Mouse (Mus musculus) megakaryocyte, embryonic 14.5 days (primary cell): ENCODE data around the gene Adk. TPM values are rescaled to one million over a fixed set of nuclear protein-coding genes. Genes with fewer than 3 reads are reported as not detected.

Experiments
- H3K27me3 ChIP-seq: replicated peaks from 2 replicates; pipeline ENCODE3; 2012; ENCODE audit warnings: inconsistent platforms
- H3K36me3 ChIP-seq: replicated peaks from 2 replicates; pipeline ENCODE3; 2012; ENCODE audit warnings: low read length, inconsistent platforms, mixed read lengths
- H3K4me1 ChIP-seq: 2 replicates; pipeline ENCODE4 v1.6.1; 2012; ENCODE audit warnings: inconsistent platforms
- H3K4me3 ChIP-seq: replicated peaks from 2 replicates; pipeline ENCODE3; 2012; ENCODE audit warnings: moderate library complexity, mild to moderate bottlenecking, inconsistent platforms
- H3K9me3 ChIP-seq: 2 replicates; pipeline ENCODE4 v1.6.1; 2012; ENCODE audit warnings: inconsistent platforms
- FLI1 ChIP-seq: IDR thresholded peaks from 2 replicates; pipeline ENCODE4 v1.6.1; 2012; ENCODE audit warnings: low read length, inconsistent platforms, mixed read lengths
- GATA1 ChIP-seq: IDR thresholded peaks from 3 replicates; pipeline ENCODE4 v1.6.1; 2012; ENCODE audit warnings: mixed read lengths, low read length, inconsistent platforms, borderline replicate concordance
- polyA plus RNA-seq: library from polyadenylated mRNA; stranded (reverse); fragments of >175 nt; gene quantifications from 2 replicates; pipeline ENCODE4 v1.2.3, GENCODE M21; 2012; ENCODE audit warnings: low replicate concordance; ENCODE audit not compliant: insufficient read depth

The Adk gene
- polyA plus RNA-seq, 1 experiment = 2.1 TPM

GRCm38 (mm10) chr14:21406946-21407345, 354.6 kb downstream of the Adk start:
- H3K4me1 ChIP-seq = no peaks in the 10 kb centered on the region
- no peaks in the 10 kb centered on the region for H3K27me3 ChIP-seq
- no peak for TF ChIP-seq GATA1
- TF ChIP-seq FLI1 = no peak
- no peak overlapping the region for H3K4me3 ChIP-seq
- H3K36me3 ChIP-seq = no peaks in the 10 kb centered on the region
- no peaks in the 10 kb centered on the region for H3K9me3 ChIP-seq

- TF ChIP-seq GATA1 = no peak
- TF ChIP-seq FLI1 = no peak
- H3K9me3 ChIP-seq = no peaks in the 10 kb centered on the region
- no peaks in the 10 kb centered on the region for H3K36me3 ChIP-seq
- H3K4me3 ChIP-seq = no peak overlapping the region
- no peaks in the 10 kb centered on the region for H3K4me1 ChIP-seq
- no peaks in the 10 kb centered on the region for H3K27me3 ChIP-seq
Measured at GRCm38 (mm10) chr14:21408846-21409245, 356.5 kb downstream of the Adk start.

DNA sequence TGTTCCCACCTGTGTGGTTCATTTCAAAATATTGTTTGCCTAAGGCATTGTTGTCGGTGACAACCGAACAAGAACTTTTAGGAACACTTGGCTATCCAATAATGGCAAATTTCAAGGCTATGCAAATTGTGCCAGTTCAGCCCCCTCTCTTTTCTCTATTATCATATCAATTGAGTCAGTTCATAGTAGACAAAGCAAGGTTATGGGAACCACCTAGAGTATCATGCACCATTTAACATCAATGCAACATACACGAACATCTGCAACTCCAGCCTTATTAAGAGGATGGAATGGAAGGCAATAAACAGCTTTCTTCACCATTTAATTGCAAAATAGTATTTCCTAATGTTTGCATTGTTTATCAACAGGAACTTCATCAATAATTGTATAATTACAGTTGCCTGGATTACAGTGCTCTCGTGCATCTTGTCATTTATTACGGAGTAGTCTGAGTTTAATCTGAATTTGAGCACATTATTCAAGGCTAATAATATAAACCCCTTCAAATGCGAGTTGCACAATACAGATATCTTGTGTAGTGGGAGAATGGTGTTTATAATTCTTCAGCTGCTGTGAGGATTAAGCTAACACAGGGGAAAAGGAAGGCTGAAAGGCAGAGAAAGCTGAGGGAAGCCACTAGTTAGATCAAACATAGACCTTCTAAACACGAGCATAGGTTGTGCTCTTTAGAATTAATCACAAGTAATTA, 358.5 kb downstream of the Adk start:
- H3K27me3 ChIP-seq = no peaks in the 10 kb centered on the region
- H3K9me3 ChIP-seq = no peaks in the 10 kb centered on the region
- no peaks in the 10 kb centered on the region for H3K36me3 ChIP-seq
- TF ChIP-seq FLI1 (no peak), GATA1 (no peak)
- H3K4me3 ChIP-seq = no peak overlapping the region
- H3K4me1 ChIP-seq = no peaks in the 10 kb centered on the region

DNA sequence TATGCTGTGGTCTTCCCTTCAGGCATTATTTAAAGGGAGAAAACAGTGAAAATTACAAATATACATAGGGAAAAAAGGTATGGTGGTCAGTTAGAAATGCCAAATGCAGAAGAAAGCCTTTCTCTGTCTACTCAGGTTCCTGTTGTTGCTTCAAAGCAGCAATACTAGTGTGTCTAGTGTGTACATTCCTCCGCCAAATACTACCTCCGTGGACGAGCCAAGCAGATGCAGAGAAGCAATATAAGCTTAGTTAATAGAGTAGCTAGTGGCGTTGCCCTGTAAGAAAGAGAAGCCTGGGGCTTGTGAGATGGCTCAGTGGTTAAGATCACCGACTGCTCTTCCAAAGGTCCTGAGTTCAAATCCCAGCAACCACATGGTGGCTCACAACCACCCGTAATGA, 359.1 kb downstream of the Adk start:
- TF ChIP-seq FLI1 = no peak
- no peak for TF ChIP-seq GATA1
- H3K27me3 ChIP-seq = no peaks in the 10 kb centered on the region
- H3K4me1 ChIP-seq = no peaks in the 10 kb centered on the region
- H3K4me3 ChIP-seq = no peak overlapping the region
- no peaks in the 10 kb centered on the region for H3K9me3 ChIP-seq
- no peaks in the 10 kb centered on the region for H3K36me3 ChIP-seq

- Histone ChIP-seq H3K36me3 (no peaks in the 10 kb centered on the region), H3K4me3 (no peak overlapping the region), H3K9me3 (no peaks in the 10 kb centered on the region), H3K4me1 (no peaks in the 10 kb centered on the region), H3K27me3 (no peaks in the 10 kb centered on the region)
- TF ChIP-seq FLI1 (no peak), GATA1 (no peak)
Measured at GRCm38 (mm10) chr14:21418332-21418731, 366.0 kb downstream of the Adk start.

DNA sequence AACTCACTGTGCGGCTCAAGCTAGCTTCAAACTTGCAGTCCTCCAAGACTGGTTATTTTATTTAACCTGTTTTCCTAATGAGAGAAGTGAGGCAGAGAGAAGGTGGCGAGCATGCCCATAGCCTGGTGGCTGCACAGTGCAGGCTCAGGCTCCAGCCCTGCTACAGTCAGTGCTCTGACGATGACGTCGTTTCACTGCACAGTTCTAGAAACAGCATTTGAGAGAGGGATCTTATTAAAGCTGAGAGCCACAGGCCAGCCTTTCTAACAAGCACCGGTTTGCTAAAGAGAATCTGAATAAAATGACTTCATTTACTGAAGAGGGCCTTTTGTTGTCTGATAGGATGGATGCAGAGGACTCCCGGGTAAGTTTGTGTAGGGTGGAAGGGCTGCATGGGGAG, 375.0 kb downstream of the Adk start:
- Histone ChIP-seq H3K4me3 (no peak overlapping the region), H3K36me3 (peaks cover 8% of the 10 kb centered on the region), H3K27me3 (no peaks in the 10 kb centered on the region), H3K4me1 (no peaks in the 10 kb centered on the region), H3K9me3 (no peaks in the 10 kb centered on the region)
- no peak for TF ChIP-seq FLI1
- no peak for TF ChIP-seq GATA1

DNA sequence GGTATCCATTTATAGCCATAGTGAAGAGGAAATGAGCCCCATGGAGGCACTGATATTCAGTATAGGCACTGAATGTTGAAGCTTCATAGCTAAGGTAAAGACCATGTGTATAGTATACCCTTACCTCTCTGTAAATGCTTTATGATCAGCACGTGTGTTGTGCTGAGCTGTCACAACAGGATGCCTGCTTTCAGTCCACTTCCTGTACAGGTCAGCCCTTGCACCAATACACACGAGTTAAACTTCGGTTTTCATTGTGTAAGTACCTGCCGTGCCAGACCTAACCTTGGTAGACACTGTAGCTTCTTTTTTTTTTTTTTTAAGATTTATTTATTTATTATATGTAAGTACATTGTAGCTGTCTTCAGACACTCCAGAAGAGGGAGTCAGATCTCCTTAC, 381.0 kb downstream of the Adk start:
- Histone ChIP-seq H3K9me3 (no peaks in the 10 kb centered on the region), H3K36me3 (peaks cover 2% of the 10 kb centered on the region), H3K4me1 (no peaks in the 10 kb centered on the region), H3K4me3 (no peak overlapping the region), H3K27me3 (no peaks in the 10 kb centered on the region)
- TF ChIP-seq GATA1 (no peak), FLI1 (no peak)

DNA sequence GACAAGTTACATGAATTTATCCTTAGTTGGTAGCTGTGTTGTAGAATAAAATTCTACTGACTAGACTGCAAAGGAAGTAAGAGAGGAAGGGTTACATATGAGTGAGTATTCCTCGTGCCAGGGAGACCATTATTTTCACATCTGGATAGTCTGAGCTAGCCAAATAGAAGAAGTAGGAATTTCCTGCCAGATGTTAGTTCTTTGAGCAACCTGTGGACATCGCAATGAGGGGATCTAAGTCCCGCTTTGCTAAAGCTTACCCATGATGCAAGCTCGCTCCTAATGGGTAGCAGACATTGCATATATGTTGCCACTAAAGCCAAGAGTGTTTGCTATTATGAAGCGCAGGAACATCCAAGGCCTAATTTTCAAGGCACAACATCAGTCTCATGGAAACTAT, 381.6 kb downstream of the Adk start:
- no peaks in the 10 kb centered on the region for H3K27me3 ChIP-seq
- H3K4me3 ChIP-seq = no peak overlapping the region
- TF ChIP-seq GATA1 = no peak
- no peak for TF ChIP-seq FLI1
- no peaks in the 10 kb centered on the region for H3K9me3 ChIP-seq
- H3K36me3 ChIP-seq = peaks cover 2% of the 10 kb centered on the region
- no peaks in the 10 kb centered on the region for H3K4me1 ChIP-seq

GRCm38 (mm10) chr14:21434686-21435085, 382.3 kb downstream of the Adk start:
- Histone ChIP-seq H3K4me3 (no peak overlapping the region), H3K9me3 (no peaks in the 10 kb centered on the region), H3K36me3 (peaks cover 2% of the 10 kb centered on the region), H3K4me1 (no peaks in the 10 kb centered on the region), H3K27me3 (no peaks in the 10 kb centered on the region)
- no peak for TF ChIP-seq GATA1
- no peak for TF ChIP-seq FLI1

DNA sequence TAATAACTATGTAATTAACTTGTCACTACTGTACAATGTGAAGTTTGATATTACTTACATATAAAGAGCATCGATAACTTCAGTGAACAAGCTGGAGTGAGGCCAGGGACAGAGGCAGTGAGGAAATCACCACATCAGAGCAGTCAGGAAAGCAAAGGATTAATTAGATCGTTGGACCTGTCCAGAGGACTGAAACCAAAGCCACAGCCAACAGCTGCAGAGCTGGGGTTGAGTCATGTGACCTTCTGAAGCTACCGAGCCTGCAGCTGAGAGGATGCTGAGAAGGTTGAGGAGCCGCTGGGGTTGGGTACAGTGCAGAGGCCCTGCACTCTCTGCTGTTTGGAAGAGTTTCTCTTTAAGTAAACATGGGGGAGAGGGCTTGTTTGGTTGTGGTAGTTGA, 387.4 kb downstream of the Adk start:
- Histone ChIP-seq H3K27me3 (no peaks in the 10 kb centered on the region), H3K4me1 (no peaks in the 10 kb centered on the region), H3K4me3 (no peak overlapping the region), H3K9me3 (peaks cover 11% of the 10 kb centered on the region), H3K36me3 (peaks cover 7% of the 10 kb centered on the region)
- no peak for TF ChIP-seq FLI1
- TF ChIP-seq GATA1 = no peak

- Histone ChIP-seq H3K4me3 (no peak overlapping the region), H3K27me3 (no peaks in the 10 kb centered on the region), H3K4me1 (no peaks in the 10 kb centered on the region), H3K9me3 (peaks cover 12% of the 10 kb centered on the region), H3K36me3 (peaks cover 7% of the 10 kb centered on the region)
- TF ChIP-seq GATA1 = no peak
- TF ChIP-seq FLI1 = no peak
Measured at GRCm38 (mm10) chr14:21440526-21440925, 388.2 kb downstream of the Adk start.
